Mouse (Mus musculus): Measurements from ENCODE around the gene Slc25a25.

Gene Slc25a25

GRCm38 (mm10) chr2:32463773-32464172 is 12.5 kb upstream of the Slc25a25 start:
- CTCF ChIA-PET, result no interaction called here

DNA sequence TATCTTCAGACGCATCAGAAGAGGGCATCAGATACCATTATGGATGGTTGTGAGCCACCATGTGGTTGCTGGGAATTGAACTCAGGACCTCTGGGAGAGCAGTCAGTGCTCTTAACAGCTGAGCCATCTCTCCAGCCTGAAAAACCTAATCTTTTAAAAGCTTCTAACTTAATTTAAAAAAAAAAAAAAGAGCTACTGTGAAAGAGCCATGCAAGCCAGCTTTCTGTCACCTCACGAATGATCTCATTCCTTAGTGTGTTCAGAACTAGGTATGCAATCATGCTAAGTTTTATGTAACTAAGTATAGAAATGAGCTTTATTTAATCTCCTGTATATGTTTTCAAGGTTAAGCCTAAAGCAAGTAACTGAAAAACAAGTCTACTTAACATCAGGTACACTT is 8.4 kb upstream of the Slc25a25 start:
- CTCF ChIA-PET, result no interaction called here

DNA sequence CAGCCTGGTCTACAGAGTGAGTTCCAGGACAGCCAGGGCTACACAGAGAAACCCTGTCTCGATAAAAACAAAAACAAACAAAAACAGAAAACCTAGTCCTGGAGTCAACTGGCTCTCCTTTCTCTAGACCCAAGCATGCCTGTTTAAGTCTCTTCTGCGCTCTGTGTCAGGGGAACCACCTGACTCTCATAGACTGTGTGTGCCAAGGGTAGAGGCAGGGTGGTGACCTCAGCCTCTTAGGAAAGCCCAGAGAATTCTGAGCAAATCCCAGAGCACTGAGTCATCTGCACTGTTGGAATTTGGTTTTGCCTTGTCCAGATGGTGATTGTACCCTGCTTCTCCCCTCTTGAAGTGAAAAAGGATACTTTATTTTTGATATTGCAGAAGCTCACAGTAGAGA is 7.1 kb upstream of the Slc25a25 start:
- CTCF ChIA-PET, result no interaction called here

DNA sequence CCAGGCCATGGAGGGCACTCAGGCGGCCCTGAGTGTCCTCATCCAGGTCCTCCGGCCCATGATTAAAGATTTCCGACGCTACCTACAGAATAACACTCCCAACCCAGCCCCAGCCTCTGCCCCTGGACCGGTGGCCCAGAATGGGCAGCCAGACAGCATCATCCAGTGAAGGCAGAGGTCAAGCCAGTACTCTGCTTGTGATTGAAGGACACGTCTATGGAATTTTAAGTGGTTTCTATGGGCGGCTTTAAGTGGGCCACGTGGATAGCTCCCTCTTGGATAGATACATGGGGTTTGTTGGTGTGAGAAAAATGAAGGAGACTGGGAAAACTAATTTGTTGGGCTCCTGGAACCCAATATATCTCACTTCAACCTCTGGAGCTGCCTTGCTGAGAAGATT is 3.9 kb upstream of the Slc25a25 start:
- CTCF ChIA-PET, result no interaction called here

DNA sequence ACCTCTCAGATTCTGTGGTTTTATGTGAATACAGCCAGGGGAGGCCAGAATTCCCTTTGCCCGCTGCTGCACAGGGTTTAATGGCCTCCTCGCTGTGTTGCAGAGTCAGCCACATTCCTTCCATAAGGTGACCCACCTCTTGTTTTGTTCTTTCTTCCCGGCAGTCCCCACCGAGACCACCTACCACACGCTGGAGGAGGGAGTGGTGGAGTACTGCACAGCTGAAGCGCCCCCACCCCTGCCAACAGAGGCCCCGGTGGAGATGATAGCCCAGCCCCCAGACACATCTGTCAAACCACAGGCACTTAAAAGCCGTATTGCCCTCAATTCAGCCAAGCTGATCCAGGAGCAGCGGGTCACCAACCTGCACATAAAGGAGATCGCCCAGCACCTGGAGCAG is 3.4 kb upstream of the Slc25a25 start:
- CTCF ChIA-PET, result no interaction called here

DNA sequence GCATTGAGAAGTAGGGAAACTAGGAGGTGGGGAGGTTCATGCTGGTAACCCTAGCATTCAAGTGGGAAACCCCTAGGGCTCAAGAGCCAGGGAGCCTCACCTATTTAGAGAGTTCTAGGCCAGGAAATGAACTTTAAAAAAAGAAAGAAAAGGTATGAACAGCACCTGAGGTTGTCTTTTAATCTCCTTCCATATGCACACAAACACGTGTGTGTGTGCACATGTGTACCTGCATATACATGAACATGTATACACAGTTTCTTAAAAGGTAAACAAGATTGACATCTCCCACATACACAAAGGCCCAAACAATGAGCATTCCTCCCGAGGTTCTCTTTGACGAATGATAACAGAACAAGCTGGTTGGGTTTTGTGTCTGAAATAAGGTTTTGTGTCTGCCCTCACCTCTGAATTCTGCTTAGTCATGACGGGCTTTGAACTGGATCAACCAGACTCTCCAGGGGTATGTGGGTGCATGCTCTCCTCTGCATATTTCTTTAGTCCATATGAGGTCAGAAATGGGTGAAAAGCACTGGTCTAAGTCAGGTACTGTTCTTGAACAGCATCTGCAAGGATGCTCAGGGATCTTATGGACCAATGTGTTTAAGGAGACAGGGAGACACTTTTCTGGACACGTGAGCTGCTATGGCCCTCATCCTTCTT is 2.5 kb upstream of the Slc25a25 start:
- CTCF ChIA-PET, result interaction anchor here (0.6 kb wide), 1 partner anchor 334 kb away, joined by 8 read pairs; no protein-coding TSS in a partner anchor

DNA sequence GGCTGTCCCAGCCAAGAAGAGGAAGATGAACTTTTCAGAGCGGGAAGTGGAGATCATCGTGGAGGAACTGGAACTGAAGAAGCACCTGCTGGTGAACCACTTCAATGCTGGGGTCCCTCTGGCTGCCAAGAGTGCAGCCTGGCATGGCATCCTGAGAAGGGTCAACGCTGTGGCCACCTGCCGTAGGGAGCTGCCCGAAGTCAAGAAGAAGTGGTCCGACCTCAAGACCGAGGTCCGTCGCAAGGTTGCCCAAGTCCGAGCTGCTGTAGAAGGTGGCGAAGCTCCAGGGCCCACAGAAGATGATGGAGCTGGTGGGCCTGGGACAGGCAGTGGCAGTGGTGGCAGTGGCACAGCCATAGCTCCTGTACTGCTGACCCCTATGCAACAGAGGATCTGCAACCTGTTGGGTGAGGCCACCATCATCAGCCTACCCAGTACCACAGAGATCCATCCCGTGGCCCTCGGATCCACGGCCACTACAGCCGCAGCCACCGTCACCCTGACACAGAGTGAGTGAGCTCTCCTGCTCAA is 1.3 kb upstream of the Slc25a25 start:
- CTCF ChIA-PET, result no interaction called here

- CTCF ChIA-PET, result interaction anchor here (0.7 to 1.0 kb wide), 2 partner anchors 47 to 242 kb away, joined by 3 read pairs; no protein-coding TSS in a partner anchor
Measured at GRCm38 (mm10) chr2:32451870-32452372, 676 bp upstream of the Slc25a25 start.

DNA sequence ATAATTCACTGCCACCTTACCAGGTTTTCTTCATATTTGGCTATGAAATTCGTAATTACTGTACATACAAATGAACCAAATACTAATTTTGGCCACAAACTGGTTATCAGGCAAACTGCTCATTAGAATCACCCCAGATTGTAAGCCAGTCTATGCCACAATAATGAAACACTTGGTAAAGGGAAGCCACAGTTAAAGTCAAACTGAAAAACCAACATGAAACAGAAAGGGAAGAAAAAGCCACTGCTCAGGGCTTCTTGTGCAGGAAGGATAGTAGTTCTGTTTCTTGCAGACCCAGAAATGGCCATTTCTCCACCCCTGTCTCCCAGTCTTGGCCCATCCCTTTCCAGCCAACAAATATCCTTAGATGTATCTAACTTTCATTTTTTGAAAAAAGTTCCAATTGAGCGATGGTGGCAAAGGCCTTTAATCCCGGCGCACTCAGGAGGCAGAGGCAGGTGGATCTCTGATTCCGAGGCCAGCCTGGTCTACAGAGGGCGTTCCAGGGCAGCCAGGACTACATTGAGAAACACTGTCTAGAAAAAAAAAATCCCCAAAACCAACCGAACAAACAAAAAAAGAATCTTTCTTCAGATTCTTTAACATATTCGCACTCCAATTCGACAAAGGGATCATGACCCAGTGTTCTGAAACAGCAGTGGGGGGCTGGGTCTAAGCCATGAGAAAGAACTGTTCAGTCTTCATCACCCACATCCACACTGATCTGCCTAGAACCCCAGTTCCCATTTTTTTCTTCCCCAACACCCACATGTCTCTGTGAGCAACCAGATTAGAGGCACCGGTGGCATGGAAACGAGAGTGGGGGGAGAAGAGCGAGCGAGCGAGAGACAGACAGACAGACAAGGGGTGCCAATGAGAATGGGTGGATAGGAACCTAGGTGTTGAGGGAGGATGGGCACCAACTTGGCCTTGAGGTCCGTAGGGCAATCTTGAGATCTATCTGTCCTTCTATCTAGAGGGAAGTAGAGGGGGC is 1.2 kb downstream of the Slc25a25 start, which contains the start of gene Naif1:
Gene Naif1, plus strand, starts transcription at position 697 of the 994 bp plus-strand sequence.
- CTCF ChIA-PET, result interaction anchor here (1.2 kb wide), 1 partner anchor 12 kb away, joined by 3 read pairs; no protein-coding TSS in a partner anchor

- CTCF ChIA-PET, result interaction anchor here (0.6 to 0.8 kb wide), 3 partner anchors 47 to 356 kb away, joined by 4 to 25 read pairs (median 4); no protein-coding TSS in a partner anchor
Measured at GRCm38 (mm10) chr2:32448480-32448879, 2.8 kb downstream of the Slc25a25 start.

DNA sequence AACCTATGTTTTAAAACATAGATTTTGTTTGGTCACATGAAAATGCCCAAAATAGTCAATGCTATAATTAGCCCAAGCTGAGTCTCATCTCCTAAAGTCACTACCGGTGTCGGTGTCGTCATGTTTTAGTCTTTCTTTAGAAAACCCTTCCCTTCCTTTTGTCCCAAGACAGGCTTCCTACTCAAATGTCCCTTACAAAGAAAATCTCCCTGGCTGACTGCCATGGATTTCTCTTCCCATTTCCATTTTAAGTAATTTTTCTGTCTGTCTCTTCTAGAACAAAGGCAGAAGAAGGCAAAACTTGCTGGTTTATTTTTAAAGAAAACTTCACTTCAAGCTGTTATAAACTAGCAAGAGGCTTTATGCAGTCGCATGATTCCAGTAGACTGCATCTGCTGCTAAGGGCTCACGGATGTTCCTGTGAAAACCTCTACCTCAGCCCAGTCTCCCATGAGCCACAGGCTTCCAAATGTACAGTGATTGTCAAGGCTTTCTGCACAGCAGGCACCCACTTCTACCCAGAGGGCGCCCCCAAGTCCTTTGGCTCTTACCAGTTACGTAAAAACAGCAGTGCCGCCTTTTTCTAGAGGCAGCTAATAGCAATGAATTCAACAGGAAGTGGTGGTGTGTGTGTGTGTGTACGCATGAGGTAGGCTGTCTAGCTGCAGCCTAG is 3.8 kb downstream of the Slc25a25 start:
- CTCF ChIA-PET, result interaction anchor here (0.6 to 0.8 kb wide), 3 partner anchors 40 to 128 kb away, joined by 3 to 4 read pairs (median 4); no protein-coding TSS in a partner anchor

DNA sequence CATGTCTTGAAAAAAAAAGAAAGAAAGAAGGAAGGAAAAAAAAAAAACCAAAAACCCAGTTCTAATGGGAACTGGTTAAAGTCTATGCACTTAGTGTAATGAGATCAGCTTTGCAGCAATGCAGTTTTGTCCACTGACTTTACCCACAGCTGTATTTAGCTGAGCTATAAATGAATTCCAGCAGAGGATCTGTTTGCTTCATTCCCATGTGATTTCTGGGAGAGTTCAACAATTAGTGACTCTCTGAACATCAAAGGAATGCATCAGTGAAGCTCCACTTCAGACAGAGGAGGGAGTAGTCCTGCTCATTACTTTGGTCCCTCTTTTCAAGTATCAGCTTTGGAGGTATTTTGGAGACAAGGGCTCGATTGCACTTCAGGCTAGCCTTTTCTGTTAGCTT is 5.7 kb downstream of the Slc25a25 start:
- CTCF ChIA-PET, result no interaction called here

- CTCF ChIA-PET, result interaction anchor here (0.8 kb wide), 1 partner anchor 52 kb away, joined by 3 read pairs; no protein-coding TSS in a partner anchor
Measured at GRCm38 (mm10) chr2:32441550-32441949, 9.7 kb downstream of the Slc25a25 start.

GRCm38 (mm10) chr2:32440632-32441031 is 10.6 kb downstream of the Slc25a25 start:
- CTCF ChIA-PET, result interaction anchor here (0.8 kb wide), 1 partner anchor 53 kb away, joined by 3 read pairs; no protein-coding TSS in a partner anchor

DNA sequence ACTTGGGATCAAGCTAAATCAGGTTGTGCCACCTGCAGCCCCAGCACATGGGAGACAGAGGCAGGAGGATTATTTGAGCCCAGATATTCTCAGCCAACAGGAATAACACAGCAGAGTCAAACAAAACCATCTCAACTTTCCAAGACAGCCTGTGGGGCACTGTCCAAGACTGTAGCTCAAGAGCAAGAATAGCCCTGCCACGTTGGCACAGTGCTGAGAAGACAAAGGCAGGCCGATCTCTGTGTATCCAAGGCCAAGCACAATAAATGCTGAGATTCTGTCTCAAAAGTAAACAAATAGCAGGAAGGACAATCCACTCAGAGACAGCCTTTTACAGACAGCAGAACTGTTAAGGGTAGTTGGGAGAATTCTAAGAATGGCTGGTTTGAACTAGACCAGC is 11.1 kb downstream of the Slc25a25 start:
- CTCF ChIA-PET, result no interaction called here

DNA sequence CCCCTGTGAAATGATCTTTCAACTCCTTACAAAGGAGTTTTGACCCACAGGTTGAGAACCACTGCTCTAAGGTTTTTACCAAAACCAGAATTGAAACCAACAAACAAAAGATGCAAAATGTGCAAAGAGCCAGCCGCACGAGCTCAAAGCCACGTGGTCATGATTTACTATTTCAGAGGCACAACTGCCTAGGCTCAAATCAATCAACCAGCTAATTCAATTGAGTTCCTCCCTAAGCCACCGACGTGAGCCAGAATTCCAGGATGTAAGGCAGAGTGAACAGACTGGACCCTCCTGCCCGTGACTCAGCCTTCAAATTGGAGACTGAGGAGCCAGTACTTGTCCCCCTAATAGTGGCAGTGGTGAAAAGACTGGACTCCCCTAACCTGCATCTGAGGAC is 12.1 kb downstream of the Slc25a25 start:
- CTCF ChIA-PET, result no interaction called here

- CTCF ChIA-PET, result interaction anchor here (1.1 kb wide), 1 partner anchor 12 kb away, joined by 3 read pairs; the partner anchor contains the start of genes Naif1 and Slc25a25
Measured at GRCm38 (mm10) chr2:32438733-32439132, 12.5 kb downstream of the Slc25a25 start.

GRCm38 (mm10) chr2:32437612-32438166 is 13.6 kb downstream of the Slc25a25 start:
- CTCF ChIA-PET, result interaction anchor here (1.1 kb wide), 1 partner anchor 13 kb away, joined by 3 read pairs; the partner anchor contains the start of genes Naif1 and Slc25a25

DNA sequence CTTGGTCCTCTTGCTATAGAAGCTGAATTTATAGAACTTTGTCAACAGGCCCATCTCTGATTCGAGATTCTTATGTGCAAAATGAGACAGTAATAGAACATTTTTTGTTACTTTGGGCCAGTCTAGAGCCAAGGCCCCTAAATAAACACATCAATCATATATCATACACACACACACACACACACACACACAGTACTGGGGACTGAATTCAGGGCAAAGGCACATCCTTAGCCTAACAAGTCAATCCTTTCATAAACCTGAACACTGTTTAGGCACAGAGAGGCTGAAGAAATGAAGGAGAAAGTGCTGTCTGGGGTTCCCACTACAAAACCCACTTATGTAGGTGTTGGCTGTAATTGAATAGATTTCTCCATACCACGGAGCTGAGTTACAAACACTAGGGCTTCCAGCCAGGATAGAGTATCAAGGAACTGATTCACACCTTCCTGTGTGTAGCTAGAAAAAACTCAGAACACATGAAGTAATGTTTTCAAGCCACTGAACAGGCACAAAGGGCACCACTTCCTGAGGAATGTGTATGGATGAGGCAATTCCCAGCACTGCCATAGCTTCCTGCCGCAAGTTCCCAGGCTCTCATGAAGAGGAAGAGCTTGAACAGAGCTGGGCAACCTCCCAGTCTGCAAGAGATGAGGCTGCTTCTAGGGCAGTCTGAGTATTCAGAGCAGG is 14.4 kb downstream of the Slc25a25 start:
- CTCF ChIA-PET, result interaction anchor here (0.7 kb wide), 1 partner anchor 10 kb away, joined by 7 read pairs; no protein-coding TSS in a partner anchor

Measured in spleen, embryonic (tissue).